Mouse (Mus musculus) heart, adult 2 months (tissue): ENCODE measurements around the gene Tbc1d23. TPM values are rescaled to one million over a fixed set of nuclear protein-coding genes. Genes with fewer than 3 reads are reported as not detected.

Source experiments
- DNase-seq, 2 experiments: peaks; one replicate each; pipeline ENCODE4 v3.0.0; 2021
- H3K27ac ChIP-seq: fragments of 200-600 bp; 2 replicates; pipeline ENCODE4 v1.8.1; 2022
- H3K27me3 ChIP-seq: fragments of 200-500 bp; 2 replicates; pipeline ENCODE4 v1.6.1; 2012; ENCODE audit warnings: mild to moderate bottlenecking, low read length, inconsistent platforms, mixed read lengths; ENCODE audit not compliant: control insufficient read depth, insufficient read depth
- H3K36me3 ChIP-seq: fragments of 200-500 bp; 2 replicates; pipeline ENCODE4 v1.6.1; 2012; ENCODE audit warnings: low read length, inconsistent platforms; ENCODE audit not compliant: control insufficient read depth, insufficient read depth
- H3K4me1 ChIP-seq: fragments of 200-500 bp; 2 replicates; pipeline ENCODE4 v1.6.1; 2011; ENCODE audit warnings: low read length; ENCODE audit not compliant: control insufficient read depth, insufficient read depth
- H3K4me3 ChIP-seq: fragments of 200-600 bp; 2 replicates; pipeline ENCODE4 v1.8.1; 2022
- H3K79me2 ChIP-seq: fragments of 200-500 bp; replicated peaks from 2 replicates; pipeline ENCODE4 v1.6.1; 2012; ENCODE audit warnings: mild to moderate bottlenecking, inconsistent platforms, low read length, moderate library complexity, mixed read lengths; ENCODE audit not compliant: control insufficient read depth, insufficient read depth
- H3K9ac ChIP-seq: fragments of 200-500 bp; 2 replicates; pipeline ENCODE4 v1.6.1; 2012; ENCODE audit warnings: low read depth, mild to moderate bottlenecking, control low read depth, inconsistent platforms, low read length, mixed read lengths
- CTCF ChIP-seq: fragments of 200-600 bp; IDR thresholded peaks from 2 replicates; pipeline ENCODE4 v1.8.1; 2022; ENCODE audit warnings: antibody characterized with exemption, mild to moderate bottlenecking, moderate library complexity
- EP300 ChIP-seq: fragments of 200-500 bp; IDR thresholded peaks from 2 replicates; pipeline ENCODE4 v1.6.1; 2011; ENCODE audit warnings: low read depth, low read length, control low read depth; ENCODE audit not compliant: insufficient read depth
- POLR2A ChIP-seq: fragments of 200-500 bp; IDR thresholded peaks from 2 replicates; pipeline ENCODE4 v1.6.1; 2011; ENCODE audit warnings: mild to moderate bottlenecking, low read depth, low read length, control low read depth; ENCODE audit not compliant: insufficient read depth
- WGBS: fragments of 180-500 bp; shearing (Covaris S2); methylation state at CpG from one replicate; pipeline ENCODE4 v1.1.7; 2018; 5-methylcytosine and 5-hydroxymethylcytosine counted together
- intact Hi-C: fragments of 180-260 bp; cut with DNase I; formaldehyde crosslinking; loops from one replicate; pipeline ENCODE4 v1.15.1; 2025
- long read RNA-seq: library from polyadenylated mRNA; stranded (forward); transcript quantifications from one replicate; pipeline ENCODE4 v2.0.0, GENCODE M21; 2021
- polyA plus RNA-seq: library from polyadenylated mRNA; depleted of rRNA; stranded (reverse); fragments of >200 nt; gene quantifications from 2 replicates; pipeline ENCODE4 v1.2.3, GENCODE M21; 2012; rRNA removed
- total RNA-seq, 2 experiments: library from RNA; stranded (reverse); gene quantifications; 2 replicates each; pipeline ENCODE4 v1.2.3; 2021

Gene Tbc1d23
- total RNA-seq: 10 to 100 TPM; 25.3 to 26.1 TPM
- polyA plus RNA-seq: 7.7 and 21.2 TPM in 2 replicates
- long read RNA-seq, transcript Tbc1d23-203 (19 exons, 3,112 nt): major isoform, 9 of 19 reads
- long read RNA-seq, partial matches to known transcripts: 3 of 19 reads
- long read RNA-seq, other reads (novel, unspliced or antisense): 6 of 19 reads

DNA sequence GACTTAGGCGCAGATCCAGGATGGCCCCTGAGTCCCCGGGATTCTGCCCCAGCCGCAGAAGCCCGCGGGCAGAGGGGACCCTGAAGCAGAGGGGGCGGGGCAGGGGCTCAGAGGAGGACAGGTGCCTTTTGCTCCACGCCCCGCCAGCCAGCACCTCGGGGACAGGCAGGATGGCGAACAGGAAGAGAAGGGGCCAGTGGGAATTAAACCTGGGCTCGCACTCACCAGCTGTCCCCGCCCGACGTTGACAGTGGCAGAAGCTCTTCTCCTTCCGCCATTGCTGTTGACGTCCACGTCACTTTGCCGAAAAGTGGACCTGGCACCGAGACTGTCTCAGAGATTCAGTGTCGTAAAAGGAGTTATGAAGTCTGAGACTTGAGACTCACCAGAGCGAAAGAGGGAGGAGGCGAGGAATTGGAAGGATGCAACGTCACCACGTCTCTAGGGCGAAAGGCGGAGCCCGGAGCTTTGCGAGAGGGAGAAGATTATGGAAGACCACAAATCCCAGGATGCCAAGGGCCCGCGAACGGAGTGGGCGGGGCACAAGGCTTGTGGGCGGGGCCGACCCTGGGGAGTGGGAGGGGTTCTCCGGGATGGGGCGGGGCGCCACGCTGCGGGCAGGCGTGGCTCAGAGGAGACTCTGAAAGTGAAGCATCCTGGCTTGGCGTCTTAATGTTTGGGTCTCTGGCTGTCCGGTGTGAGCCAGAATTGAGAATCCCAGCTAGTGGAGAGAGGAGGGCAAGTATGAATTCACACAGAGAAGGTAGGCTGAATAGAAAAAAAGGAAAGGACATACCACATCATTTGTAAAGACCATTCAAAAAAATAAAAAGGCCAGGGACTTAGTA lies at the start of gene Tbc1d23:
Tbc1d23 (minus strand) TSS at position 416 of the 848 bp plus-strand sequence.
- under 1% methylated on average over 42 of the region's 42 CpGs for WGBS
- TF ChIP-seq EP300: peak; percentile 71
- TF ChIP-seq POLR2A: peak; percentile 91
- TF ChIP-seq CTCF: no peak
- H3K79me2 ChIP-seq: peaks cover 1% of the 10 kb centered on the region; the same call in 1 of the 2 replicates
- peak within 1 kb of the TSS; percentile 73 for H3K9ac ChIP-seq
- intact Hi-C loops: loop anchor here (5.0 to 10.0 kb wide), 3 partner anchors 109 to 1496 kb away; partner anchors contain the start of genes Cldnd1 and Tomm70a
- no peaks in the 10 kb centered on the region for H3K27me3 ChIP-seq
- H3K27ac ChIP-seq: peak within 1 kb of the TSS; percentile 88
- peak within 1 kb of the TSS; percentile 94 for H3K4me3 ChIP-seq
- H3K4me1 ChIP-seq: peaks cover 6% of the 10 kb centered on the region
- DNase-seq: peak; percentile 96 to 97
- H3K36me3 ChIP-seq: peaks cover 9% of the 10 kb centered on the region

DNA sequence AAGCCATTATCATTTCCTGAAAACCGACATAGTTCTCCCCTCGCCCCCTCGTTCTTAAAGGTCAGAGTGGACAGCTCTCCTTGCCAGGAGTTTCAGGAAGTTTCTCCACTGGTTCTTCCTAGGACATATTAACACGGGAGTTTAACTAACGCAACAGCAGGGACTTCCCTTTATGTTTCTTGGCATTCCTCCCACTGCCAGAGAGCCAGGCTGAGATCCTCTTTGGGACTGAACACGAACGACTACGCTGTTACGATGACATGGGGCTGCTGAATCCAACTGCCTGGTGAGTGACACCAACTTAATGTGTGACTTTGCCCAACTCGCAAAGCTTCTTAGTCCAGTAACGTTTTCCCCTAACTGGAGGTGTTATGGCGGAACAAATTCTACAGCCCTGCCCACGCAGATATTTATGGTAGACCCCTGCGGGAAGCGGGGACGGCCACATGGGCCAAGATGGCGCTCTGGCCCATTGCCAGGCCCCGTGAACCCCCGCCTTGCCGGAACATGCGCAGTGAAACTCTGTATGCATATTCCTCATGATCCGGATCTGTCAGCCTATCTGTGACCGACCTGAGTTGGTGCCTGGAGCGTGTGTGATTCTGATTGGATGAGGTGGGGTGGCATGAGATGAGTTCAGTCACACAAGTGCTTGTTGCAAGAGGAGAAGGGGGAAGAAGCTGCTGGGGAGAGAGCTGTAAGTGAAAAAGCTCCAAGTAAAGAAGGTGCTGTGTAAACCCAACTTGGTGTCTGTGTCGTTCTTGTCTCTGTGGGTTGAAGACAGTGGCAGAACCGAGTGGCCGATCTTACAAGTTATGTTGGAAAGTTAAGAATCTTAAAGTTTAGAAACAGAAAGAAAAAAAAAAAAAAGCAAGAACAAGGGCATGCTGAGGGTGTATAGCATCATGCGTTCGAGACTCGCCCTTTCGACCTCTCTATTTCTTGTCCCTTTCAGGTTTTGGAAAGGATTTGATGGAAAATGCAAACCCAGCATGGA lies 49.2 kb upstream of the Tbc1d23 start:
- no peaks in the 10 kb centered on the region for H3K36me3 ChIP-seq
- intact Hi-C loops: no loop called here
- WGBS: 70% methylated on average over 31 of the region's 31 CpGs
- no peak for TF ChIP-seq EP300
- no peak for TF ChIP-seq CTCF
- no peak for TF ChIP-seq POLR2A
- H3K4me1 ChIP-seq: no peaks in the 10 kb centered on the region
- no peaks in the 10 kb centered on the region for H3K27me3 ChIP-seq
- H3K79me2 ChIP-seq: no peaks in the 10 kb centered on the region
- H3K9ac ChIP-seq: no peak overlapping the region
- H3K4me3 ChIP-seq: no peak overlapping the region
- no peak overlapping the region for H3K27ac ChIP-seq
- DNase-seq: peak in 1 of 2 experiments; percentile 15

DNA sequence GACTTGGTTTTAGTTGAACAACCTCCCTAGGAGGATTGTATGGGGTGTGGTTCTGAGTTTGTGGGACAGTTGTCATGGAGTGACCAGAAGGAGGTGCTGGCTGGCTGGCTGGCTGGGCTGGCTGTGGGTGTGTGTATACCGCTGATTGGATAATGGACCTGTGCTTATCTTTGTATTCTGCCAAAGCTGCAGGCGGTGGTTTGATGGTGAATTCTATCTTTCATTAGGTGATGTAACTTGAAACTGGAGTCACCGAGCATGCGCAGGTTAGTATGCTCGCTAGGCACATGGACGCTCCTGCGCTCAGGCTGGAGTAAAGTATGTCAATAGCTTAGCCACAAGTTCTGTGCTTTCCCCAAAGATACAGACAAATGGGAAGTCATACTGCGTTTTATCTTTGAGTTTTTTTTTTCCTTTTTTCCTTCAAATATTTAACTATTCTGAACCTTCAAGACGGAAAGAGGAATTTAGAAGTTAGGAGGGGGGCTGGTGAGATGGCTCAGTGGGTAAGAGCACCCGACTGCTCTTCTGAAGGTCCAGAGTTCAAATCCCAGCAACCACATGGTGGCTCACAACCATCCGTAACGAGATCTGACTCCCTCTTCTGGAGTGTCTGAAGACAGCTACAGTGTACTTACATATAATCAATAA lies 47.8 kb upstream of the Tbc1d23 start:
- Histone ChIP-seq H3K79me2 (no peaks in the 10 kb centered on the region), H3K9ac (no peak overlapping the region), H3K4me1 (no peaks in the 10 kb centered on the region), H3K27me3 (no peaks in the 10 kb centered on the region), H3K4me3 (no peak overlapping the region), H3K36me3 (no peaks in the 10 kb centered on the region), H3K27ac (no peak overlapping the region)
- intact Hi-C loops: no loop called here
- no peak for TF ChIP-seq EP300
- no peak for TF ChIP-seq POLR2A
- TF ChIP-seq CTCF: no peak
- WGBS: 90% methylated on average over 12 of the region's 12 CpGs
- no peak for DNase-seq

DNA sequence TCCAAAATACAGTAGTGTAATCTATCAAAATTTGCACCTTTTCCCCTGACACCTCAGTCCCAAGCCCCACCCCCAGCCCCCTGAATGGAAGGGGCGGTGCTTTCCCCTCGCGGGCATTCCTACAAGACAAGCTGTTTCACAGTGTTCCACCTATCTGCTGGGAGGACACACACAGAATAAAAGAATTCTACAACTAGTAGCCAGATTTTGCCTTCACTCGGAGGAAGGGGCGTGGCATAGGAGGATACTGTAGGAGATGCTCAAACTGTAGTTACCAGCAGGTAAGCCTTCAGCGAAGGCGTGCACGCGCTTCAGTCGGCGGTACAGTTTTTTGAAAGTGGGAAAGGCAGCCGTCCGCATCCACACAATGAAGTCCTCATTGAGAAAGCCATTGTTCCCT lies 38.4 kb upstream of the Tbc1d23 start:
- H3K27ac ChIP-seq: no peak overlapping the region
- no peaks in the 10 kb centered on the region for H3K27me3 ChIP-seq
- H3K4me3 ChIP-seq: no peak overlapping the region
- H3K4me1 ChIP-seq: peaks cover 7% of the 10 kb centered on the region
- DNase-seq: no peak
- H3K9ac ChIP-seq: no peak overlapping the region
- WGBS: 94% methylated on average over 13 of the region's 13 CpGs
- TF ChIP-seq CTCF: no peak
- no peak for TF ChIP-seq POLR2A
- TF ChIP-seq EP300: no peak
- intact Hi-C loops: loop anchor here (5.0 kb wide), 1 partner anchor 78 kb away; no protein-coding TSS in a partner anchor
- no peaks in the 10 kb centered on the region for H3K79me2 ChIP-seq
- H3K36me3 ChIP-seq: peaks cover 9% of the 10 kb centered on the region

DNA sequence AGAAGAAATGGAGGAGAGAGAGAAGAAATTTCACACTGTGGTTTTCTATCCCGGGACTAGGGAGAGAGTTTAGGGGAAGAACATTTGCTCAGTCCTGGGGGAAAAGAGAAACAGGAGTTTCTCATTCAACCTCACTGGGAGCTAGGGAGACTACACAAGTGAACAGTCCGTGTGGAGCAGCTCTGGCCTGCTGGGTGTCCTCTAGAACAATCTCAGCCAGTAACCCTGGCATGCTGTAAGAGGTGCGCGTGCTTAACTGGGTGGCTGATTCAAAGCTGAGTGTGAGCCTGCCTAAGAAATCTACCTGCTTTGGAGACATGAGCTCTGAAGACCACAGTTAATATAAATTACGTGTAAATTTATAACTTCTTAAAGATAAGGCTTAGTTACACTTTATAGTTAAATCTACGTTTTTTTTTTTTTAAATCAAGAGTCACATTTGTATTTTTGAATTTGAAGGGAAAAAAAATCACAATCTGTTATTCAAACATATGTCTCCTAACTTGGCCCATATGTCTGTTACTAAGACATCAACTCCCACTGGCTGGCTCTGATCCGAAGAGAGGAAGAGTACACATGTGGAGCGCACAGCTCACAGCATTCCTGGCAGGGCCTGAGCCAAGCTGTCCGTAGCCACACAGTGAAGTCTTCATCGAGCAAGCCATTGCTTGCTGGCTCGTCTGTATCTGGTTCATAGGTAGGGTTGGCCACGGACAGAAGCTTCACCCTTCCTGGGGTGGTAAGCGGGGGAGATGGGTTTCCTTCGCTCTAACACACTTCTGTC lies 36.9 kb upstream of the Tbc1d23 start:
- H3K27me3 ChIP-seq: no peaks in the 10 kb centered on the region
- H3K4me3 ChIP-seq: no peak overlapping the region
- peaks cover 9% of the 10 kb centered on the region for H3K36me3 ChIP-seq
- no peak for TF ChIP-seq POLR2A
- no peak for TF ChIP-seq CTCF
- no peak for TF ChIP-seq EP300
- H3K79me2 ChIP-seq: no peaks in the 10 kb centered on the region
- peaks cover 7% of the 10 kb centered on the region for H3K4me1 ChIP-seq
- no peak for DNase-seq
- intact Hi-C loops: loop anchor here (5.0 kb wide), 1 partner anchor 79 kb away; no protein-coding TSS in a partner anchor
- peak overlapping the region; percentile 58 for H3K27ac ChIP-seq
- no peak overlapping the region; the same call in 1 of the 2 replicates for H3K9ac ChIP-seq
- 74% methylated on average over 14 of the region's 14 CpGs for WGBS
